Mouse (Mus musculus) telencephalon, adult 2 months (tissue): ENCODE results near the gene Hdac8.
A peak's percentile ranks its signal among the peaks of the same experiment; 100 is the strongest.

ENCODE experiments used
- DNase-seq: peaks from one replicate; pipeline ENCODE4 v3.0.0-alpha.2; 2011; ENCODE audit warnings: low read depth, low spot score

The Hdac8 gene

DNA sequence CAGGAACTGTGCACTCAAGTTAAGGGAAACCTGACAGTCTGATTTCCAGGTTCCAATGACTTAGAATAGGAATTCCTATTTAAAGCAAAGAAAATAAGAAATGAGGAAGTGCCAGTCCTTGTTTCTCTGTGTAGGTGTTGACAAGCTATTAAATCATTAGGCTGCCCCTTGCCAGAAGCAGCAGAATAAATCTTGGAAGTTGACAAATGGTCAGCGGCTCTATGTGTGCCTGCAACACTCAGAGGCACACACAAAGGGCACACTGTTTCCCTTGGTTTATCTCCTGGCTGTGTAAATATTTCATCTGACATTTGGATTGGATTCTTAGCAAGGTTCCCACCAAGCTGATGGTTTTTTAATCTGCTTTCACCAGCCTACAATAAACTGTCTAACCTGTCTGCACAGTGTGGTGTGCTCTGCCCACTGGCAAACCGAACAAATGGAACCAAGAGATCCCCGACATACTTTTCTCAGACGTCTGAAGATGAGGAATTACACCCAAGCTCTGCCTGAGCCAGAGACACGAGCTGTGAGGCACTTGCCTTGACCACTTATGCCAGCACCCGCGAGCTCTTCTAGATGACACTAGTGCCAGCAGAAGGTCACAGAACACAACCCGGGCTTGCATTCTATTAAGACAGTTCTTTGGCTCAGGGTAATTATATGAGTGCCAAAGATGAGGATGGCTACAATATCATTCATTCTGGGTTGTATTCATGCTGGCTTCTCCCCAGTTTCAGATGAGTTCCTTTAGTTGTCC, 165.6 kb downstream of the Hdac8 start:
- DNase-seq, result no peak

DNA sequence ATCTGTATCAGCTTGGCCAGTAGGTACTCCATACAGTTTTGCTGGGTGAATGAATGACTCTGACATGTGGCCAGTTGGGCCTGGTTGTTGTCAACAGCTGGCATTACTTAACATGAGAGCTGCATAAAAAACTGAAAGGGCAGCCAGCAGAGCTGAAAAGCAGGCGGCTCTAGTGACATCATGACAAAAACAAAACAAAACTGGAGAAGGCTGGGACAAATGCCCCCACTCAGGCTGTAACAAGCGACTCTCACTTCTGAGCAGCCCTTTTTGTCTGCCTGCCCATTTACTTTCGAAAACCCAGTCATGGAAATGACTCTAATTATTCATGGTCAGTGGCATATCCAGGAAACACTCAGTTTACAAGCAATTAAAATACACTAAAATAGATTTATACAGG, 185.5 kb downstream of the Hdac8 start:
- DNase-seq, result no peak

DNA sequence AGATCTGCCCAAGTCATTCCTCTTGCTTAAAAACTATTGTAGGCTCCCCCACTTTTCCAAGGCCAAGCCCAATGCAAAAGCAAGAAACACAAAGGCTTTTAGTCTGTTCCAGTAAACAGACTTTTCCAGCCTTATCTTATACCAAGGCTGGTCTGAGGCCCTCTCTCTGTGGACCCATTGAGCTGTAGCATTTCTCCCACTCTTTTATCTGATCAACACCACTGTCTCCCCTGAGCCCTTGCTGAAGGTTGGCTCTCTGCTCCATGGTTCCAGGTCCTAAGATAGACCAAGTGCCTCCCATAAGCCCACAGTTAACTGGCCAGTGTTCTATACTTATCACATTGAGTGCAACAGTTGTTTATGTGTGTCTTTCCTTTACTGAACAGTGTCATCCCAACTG, 185.9 kb downstream of the Hdac8 start:
- no peak for DNase-seq

DNA sequence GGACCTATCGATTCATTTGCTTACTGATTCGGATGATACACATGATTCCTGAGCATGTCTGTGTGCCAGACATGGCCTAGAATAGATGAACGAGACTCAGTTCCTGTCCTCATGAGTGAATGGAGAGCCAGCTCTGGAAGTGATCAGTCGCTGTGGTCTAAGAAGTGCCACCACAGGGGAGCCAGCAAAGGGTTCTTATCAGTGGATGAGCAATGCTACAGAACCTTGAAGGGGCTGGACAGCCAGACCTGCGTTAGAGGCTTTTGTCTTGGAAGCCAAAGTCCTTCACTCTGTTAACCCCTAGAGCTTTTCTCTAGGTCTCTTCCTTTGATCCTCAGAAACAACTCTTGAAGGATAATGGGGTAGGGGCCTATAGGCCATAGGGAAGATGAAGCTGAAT, 186.4 kb downstream of the Hdac8 start:
- no peak for DNase-seq

DNA sequence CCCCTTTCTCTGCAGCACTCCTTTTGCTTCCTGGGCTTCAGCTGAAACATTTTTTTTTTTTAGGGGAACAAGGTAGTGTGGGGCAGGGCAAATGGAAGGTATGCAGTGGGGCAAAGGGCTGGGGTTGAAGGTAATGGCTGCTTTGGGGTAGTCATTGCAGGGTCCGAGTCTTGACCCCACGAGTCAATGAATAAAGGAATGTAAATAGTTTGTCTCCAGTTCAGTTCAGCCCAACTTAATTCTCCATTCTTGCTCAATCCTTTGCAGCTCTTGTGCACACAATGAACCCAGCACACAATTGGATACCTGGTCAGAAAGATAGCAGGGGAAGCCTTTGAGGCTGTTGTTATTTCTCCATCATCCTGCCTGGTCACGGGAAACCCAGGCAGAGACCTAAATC, 194.0 kb downstream of the Hdac8 start:
- DNase-seq, result no peak

DNA sequence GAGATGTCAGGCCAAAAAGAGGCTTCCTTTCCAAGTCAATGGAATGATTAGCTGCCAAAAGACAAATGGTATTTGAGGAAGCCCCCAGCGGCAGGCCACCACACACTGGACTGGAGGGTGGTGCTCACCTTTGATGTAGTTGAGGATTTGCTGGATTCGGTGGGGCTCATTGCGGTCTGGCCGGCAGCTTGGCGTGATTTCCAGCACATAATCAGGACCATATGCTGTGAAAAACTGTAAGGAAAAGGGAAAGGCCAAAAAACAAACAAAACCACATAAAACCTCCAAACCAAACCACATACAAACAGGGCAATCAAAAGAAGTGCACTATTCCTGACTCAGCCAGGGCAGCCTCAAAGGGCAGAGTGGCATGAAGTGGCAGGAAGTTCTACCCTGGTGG, 197.6 kb downstream of the Hdac8 start:
- DNase-seq, result no peak

DNA sequence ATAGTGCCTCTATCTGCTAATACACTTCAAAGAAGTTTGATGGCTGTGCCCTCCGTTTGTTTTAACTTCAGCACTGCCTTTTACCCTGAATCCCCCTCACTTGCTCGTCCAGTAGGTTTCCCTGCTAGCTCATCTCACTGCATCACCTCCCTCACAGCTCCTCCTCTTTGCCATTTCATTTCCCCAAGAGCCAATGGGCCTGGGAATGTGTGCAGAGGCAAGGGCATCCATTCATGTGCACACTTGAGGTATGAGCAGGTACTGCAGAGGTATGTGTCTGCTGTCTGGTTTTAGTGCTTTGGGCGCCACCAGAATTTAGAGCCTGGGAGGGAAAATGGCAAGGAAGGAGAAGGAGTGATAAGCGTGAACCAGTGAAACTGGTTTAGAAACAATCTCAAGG, 199.4 kb downstream of the Hdac8 start:
- DNase-seq, result no peak

DNA sequence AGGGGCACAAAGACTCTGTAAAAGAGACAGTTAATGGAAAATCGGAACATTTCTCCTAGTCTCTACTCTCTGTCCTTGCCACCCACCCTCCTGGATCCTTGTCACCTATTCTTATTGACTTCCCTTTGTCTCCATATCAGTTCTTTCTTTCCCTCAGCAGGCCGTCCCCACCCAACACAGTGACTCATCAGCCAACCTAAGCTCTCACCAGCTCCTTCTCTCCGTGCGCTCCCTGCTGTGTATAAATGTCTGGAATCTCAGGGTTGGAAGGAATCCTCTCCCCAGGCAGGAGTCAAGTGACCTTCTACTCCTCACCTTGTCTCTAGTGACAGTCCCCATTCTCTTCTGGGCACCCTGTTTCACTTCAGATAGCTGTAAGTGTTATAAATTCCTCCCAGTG, 200.2 kb downstream of the Hdac8 start:
- DNase-seq, result no peak

DNA sequence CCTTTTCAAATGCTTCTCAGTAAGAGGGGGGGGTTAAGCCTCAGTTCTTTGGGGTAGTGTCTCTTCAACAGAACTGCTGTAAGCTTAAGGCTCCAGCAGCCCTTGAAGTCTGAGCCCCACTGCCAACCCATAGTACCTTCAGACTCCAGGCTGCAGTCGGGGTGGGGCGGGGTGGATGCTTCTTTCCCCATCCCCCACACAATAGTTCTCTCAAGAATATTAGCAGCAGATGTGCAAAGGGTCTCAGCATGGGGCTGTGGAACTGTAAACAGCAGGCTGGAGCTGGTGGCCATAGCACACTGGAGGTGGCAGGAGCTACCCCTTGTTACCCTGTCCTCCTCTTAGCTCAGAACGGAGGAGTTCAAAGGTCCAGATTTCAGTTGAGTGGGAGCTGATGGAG, 202.7 kb downstream of the Hdac8 start:
- DNase-seq, result no peak

DNA sequence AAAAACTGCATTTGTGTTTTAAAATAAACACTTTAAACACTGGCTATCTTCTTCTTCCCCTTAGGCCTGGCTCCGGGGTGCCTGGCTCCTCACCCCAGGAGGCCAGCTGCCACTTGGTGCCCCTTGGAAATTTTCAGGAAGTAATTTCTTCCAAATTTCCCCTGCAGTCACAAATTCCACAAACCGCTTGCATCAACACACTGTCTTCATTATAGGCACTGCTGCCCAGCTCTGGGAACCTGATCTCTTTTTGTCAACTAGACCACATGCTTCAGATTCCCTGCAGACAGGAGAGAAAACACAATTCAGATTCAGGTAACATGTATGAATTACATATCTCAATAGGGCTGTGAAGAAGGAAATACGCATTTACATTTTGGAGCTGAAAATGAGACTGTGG, 220.3 kb downstream of the Hdac8 start:
- DNase-seq, result no peak

DNA sequence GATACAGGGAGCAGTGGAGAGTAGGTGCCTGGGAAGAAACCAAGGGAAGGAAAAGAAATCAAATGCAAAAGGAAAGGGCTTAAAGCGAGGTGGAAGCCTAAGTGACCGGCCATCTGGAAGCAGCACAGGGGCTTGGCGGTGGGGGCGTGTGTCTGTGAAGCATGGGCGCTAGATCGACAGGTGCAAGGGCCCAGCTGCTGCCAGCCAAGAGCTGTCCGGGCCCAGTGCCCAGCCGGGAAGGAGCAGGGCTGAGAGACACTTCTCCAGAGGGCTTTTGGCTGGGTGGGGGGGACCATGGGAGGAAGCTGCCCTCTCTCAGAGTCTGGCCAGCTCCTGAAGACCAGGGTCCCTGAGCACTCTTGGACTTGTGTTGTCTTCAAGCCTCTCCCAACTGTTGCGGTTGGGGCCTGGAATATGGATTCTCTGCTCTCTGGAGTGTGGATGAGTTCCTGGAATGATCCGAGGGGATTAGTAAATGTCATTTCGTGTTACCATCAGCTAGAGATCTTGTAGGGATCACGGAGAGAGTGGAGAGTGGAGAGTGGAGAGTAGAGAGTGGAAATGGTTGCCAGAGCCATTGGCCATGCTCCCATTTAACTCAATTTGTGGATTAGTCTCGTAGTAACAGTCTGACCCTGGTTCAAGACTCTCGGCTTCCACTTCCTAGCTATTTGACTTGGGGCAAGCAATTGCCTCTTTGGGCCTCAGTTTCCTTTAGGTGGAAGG, 242.4 kb downstream of the Hdac8 start:
- DNase-seq, result no peak

DNA sequence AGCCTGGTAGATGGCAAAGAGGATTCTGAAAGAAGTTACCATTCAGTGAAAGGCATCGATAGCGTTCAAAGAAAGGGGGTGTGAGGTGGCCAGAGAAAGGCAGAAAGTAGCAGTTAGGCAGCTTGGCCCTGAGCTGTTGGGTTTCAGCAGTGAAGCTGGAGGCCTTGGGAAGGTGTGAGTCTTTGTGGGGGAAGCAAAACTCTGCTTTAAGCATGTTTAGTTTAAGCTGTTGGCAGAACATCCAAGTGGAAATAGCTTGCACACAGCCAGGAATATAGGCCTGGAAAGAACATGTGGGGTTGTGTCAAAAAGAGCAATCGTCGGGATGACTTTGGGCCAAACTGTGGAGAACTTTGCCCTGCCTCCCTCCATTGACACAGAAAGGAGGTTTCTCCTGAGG, 245.4 kb downstream of the Hdac8 start:
- DNase-seq, result no peak

DNA sequence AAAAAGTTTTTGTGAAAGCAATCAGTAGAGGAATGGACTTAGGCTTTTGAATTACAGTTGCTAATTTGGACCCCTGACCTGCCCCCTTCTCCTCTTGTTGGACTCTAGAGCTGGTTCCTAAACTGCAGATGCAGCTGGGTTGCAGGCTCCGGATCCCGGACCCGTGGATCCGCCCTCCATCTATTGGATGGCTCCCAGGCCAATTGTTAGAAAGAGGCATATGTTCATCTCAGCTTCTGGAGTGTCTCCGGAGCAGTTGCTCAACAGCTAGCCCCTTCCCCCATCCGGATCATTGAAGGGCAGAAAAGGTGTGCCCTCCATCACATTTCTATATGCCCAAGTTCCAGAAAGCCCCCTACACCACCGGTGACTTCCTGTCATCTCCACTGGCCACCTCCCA, 251.3 kb downstream of the Hdac8 start:
- no peak for DNase-seq

DNA sequence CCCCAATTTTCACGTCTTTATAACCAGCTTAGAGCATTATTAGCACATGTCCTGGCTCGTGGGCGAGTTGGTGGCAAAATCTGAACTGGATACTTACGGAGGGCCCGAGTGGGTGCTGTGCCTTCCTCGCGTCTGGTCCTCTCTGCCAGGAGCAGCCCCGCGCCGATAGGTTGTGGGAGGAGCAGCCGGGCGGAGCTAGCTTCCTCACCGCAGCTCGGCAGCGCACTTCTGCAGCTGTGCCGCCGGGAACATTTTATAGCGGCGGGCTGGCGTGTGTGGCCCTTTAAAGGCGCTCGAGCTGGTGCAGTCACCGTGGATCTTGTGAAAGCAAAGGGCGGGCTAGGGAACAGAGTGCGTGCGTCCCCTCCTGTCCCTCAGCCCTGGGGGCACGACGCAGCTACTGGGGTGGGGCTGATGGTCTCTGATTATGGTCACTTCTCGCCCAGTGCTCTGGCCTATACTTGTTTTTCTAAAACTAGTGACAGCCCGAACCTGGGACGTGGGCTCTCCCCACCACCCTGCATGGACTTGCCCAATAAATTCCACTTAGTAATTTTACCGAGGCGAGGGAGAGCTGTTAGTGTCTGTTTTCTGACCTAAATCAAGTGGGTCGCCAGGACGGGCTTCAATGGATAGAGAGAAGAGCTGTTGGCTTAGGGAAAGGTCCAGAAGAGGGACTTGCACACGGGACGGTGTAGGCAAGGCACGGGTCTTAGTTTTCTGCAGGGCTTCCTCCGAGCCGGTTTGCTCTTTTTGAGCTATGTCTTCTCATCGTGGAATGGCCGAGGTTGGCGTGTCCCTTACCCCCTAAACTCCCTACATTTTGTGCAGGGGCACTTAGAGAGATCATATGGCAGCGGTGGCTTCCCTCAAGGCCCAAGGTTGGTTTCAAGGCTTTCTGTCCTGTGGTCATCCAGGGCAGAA, 253.0 kb downstream of the Hdac8 start, which contains the start of gene Cited1:
Cited1 (minus strand) TSS at position 245 of the 924 bp plus-strand sequence.
- DNase-seq, result peak; percentile 54

DNA sequence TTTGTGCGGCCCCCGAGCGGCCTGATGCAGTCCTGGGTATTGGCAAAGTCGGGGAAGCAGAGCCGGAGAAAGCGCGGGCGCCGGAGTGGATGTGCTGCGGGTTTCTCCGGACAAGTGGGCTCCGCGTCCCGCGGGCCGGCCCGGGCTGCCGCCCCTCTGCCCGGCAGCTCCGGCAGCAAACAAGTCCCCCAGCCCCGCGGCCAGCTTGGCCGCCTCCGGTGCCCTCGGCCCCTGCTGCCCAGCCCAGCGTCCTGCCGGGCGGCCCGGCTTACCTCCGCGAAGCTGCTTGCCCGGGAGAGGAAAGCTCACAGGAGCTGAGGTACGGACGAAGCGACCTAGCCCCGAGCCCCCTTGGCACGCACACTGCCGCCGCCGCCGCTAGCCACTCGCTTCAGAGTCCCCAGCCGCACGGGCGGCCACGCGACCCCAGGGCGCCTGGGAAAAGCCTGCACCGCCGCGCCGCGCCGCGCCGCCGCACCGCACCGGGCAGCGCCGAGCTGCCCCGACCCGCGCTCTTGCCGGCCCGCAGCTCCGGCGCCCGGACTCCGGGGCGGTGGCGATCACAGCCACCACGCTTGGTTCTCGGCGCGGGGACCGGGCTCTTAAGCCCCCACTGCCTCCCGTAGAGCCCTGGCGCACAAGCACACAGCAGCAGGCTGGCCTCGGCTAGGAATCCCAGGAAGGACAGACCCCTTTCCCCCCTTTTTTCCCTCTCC, 253.8 kb downstream of the Hdac8 start:
- DNase-seq, result no peak

DNA sequence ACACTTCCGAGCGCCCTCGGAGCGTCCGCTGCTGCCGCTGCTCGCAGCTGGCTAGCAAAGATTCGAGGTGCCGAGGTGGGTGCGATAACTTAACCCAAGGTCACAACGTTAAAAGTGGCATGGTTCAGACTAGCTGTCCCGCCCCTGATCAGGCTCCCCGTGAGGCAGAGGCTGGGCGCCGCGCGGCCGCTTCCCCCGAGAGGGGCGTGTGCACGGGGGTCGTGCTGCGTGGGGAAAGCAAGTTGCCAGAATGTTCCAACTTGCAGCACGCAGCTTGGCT, 254.3 kb downstream of the Hdac8 start:
- no peak for DNase-seq

DNA sequence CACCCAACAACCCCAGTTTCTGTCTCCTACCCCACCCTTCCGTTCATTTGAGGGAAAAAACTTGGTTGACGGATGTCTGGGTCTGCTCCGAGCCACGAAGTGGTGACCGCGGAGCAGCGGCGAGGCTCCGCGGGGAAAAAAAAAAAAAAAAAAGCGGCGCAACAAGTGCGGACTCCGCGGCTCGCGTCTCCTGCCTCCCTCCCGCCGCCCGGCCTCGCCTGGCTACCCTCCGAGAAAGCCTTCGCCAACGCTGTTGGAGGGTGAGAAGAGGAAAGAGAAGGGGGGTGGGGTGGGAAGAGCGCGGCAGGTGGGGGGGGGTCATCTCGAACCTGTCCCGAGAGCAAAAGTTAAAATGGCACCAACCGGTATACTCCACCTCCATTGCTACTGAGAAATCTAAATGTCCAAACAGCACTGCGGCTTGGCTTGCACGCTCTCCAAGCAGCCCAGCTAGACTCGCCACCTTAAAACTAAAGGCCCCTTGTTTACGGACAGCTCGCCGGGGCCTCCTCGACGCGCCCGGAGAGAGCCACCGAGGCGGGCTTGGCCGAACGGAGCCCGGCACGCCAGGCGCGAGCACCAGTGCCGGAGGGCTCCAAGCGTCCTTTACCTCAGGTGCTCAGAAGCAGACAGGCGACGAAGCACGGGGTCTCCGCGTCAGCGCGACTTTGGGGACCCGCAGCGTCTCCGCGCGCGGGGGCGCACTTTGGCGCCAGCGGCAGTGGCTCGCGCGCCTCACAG, 254.8 kb downstream of the Hdac8 start:
- no peak for DNase-seq

DNA sequence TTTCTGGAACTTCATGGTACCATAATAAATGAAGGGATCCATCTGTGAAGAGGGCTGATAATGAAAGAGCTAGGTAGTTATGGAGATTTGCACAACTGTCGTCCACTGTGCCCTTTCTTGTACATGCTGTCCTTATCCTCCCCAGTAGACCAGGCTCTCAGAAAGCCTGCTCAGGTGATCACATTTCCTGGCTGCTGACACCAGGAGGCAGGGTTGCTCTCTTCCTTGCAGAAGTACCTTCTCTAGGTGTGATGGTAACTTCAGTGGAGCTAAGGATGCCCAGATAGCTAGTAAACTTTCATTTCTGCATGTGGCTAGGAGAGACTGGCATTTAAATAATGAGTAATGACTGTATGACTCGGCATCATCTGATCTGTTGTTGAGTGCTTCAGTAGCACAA, 260.8 kb downstream of the Hdac8 start:
- DNase-seq, result no peak
